Mouse (Mus musculus): ENCODE data around the gene Olfr59. TPM values are rescaled to one million over a fixed set of nuclear protein-coding genes. Genes with fewer than 3 reads are reported as not detected.

The Olfr59 gene
- total RNA-seq (2021) = not detected
- long read RNA-seq, experiment 1 = 0 reads
- long read RNA-seq, experiment 2 = 0 reads

GRCm38 (mm10) chr11:74283436-74283835 lies at the start of gene Olfr59:
Gene Olfr59, plus strand, starts transcription at chr11:74283736.
- intact Hi-C loops (cut with DNase I; ENCODE audit: low total_unique reads) = no loop called here
- DNase-seq = no peak

- no peak for DNase-seq
- intact Hi-C loops (cut with DNase I; ENCODE audit: low total_unique reads) = no loop called here
These were observed 42.3 kb upstream of the Olfr59 start for GRCm38 (mm10) chr11:74241201-74241600.

GRCm38 (mm10) chr11:74259508-74259907 lies 24.0 kb upstream of the Olfr59 start, which contains the start of gene Olfr406:
Gene Olfr406, plus strand, starts transcription at chr11:74259808.
- DNase-seq = no peak
- intact Hi-C loops (cut with DNase I; ENCODE audit: low total_unique reads) = no loop called here

GRCm38 (mm10) chr11:74287256-74287655 lies 3.7 kb downstream of the Olfr59 start:
- no peak for DNase-seq
- intact Hi-C loops (cut with DNase I; ENCODE audit: low total_unique reads) = no loop called here

- DNase-seq = no peak
- intact Hi-C loops (cut with DNase I; ENCODE audit: low total_unique reads) = no loop called here
These were observed 42.5 kb downstream of the Olfr59 start for GRCm38 (mm10) chr11:74326044-74326443.

- intact Hi-C loops (cut with DNase I; ENCODE audit: low total_unique reads) = no loop called here
These were observed 45.2 kb downstream of the Olfr59 start for GRCm38 (mm10) chr11:74328781-74329180.

GRCm38 (mm10) chr11:74337931-74338330 lies 54.4 kb downstream of the Olfr59 start, which contains the start of gene Olfr410:
Gene Olfr410, minus strand, starts transcription at chr11:74338031.
- intact Hi-C loops (cut with DNase I; ENCODE audit: low total_unique reads) = no loop called here
- DNase-seq = no peak

More at GRCm38 (mm10) chr11:74328781-74329180, 45.2 kb downstream of the Olfr59 start:
- DNase-seq = no peak

Other genes with a start within 250 kb of the Olfr59 start
- not detected for gene Olfr139, start 227.2 kb upstream of the Olfr59 start, total RNA-seq (2021)
- not detected for gene Olfr399, start 227.1 kb upstream of the Olfr59 start, total RNA-seq (2021)
- gene Zfp616, start 213.8 kb upstream of the Olfr59 start, total RNA-seq (2021) = not detected
- not detected for gene Olfr401, start 170.0 kb upstream of the Olfr59 start, total RNA-seq (2021)
- not detected for gene Olfr402, start 130.2 kb upstream of the Olfr59 start, total RNA-seq (2021)
- not detected for gene Olfr403, start 97.5 kb upstream of the Olfr59 start, total RNA-seq (2021)
- not detected for gene Olfr43, start 72.4 kb upstream of the Olfr59 start, total RNA-seq (2021)
- gene Olfr406, start 23.9 kb upstream of the Olfr59 start, total RNA-seq (2021) = not detected
- not detected for gene Olfr410, start 54.3 kb downstream of the Olfr59 start, total RNA-seq (2021)
- not detected for gene Olfr411, start 68.9 kb downstream of the Olfr59 start, total RNA-seq (2021)
- not detected for gene Olfr412, start 78.3 kb downstream of the Olfr59 start, total RNA-seq (2021)